Mouse (Mus musculus): ENCODE results near the gene Eef1akmt1.

DNA sequence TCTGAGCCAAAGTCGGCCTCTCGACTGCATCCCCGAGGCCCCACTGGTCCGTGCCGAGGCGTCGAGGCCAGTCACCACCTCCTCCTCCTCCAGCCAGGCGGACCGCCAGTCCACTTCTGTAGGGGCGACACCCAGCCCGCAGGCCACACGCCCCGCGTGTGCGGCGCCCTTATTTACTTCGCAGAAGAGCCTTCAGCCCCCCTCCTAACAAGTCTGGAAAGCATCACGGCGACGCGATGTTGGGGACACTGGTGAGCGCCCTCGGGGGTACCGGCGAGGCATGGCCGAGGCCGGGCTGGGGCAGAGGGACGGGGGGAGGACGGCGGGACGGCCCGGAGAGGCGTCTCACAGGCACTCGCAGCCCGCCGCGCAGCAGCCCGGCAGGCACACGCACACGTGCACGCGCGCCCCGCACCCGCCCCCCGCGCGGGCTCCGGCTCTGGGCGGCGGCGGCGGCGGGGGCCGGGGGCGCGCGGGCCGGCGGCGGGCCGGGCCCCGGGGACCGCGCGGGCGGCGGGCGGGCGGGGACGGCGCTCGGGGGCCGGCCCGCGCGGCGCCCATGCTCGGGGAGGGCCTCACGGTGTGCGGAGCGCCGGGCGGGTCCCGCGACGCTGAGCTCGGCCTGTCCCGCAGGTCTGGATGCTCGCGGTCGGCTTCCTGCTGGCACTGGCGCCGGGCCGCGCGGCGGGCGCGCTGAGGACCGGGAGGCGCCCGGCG is 46.6 kb downstream of the Eef1akmt1 start, which contains the start of gene Il17d:
- no peak for TF ChIP-seq TAL1 (IDR thresholded peaks at IDR 0.05; ENCODE audit: low read length)
- TF ChIP-seq GATA1 (IDR thresholded peaks at IDR 0.05; ENCODE audit: low read length), result no peak
